Mouse (Mus musculus) frontal cortex, postnatal 36 days (tissue): ENCODE measurements around the gene Il2.

Experiments
- DNase-seq, 2 experiments: peaks; one replicate each; pipeline ENCODE4 v3.0.0; 2022; ENCODE audit warnings: low spot score in 2 of 2

Gene Il2

DNA sequence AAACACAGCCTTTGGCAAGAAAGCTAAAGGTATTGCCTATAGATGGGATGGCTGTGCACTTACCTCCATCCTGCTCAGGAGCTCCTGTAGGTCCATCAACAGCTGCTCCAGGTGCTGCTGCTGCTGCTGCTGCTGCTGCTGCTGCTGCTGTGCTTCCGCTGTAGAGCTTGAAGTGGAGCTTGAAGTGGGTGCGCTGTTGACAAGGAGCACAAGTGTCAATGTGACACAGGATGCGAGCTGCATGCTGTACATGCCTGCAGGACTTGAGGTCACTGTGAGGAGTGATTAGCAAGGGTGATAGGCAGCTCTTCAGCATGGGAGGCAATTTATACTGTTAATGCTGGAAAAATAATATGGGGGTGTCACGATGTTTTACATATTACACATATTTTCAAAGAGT, at the start of gene Il2:
Gene Il2 (minus strand): TSS at position 305 of the 400 bp plus-strand sequence.
- no peak for DNase-seq

DNA sequence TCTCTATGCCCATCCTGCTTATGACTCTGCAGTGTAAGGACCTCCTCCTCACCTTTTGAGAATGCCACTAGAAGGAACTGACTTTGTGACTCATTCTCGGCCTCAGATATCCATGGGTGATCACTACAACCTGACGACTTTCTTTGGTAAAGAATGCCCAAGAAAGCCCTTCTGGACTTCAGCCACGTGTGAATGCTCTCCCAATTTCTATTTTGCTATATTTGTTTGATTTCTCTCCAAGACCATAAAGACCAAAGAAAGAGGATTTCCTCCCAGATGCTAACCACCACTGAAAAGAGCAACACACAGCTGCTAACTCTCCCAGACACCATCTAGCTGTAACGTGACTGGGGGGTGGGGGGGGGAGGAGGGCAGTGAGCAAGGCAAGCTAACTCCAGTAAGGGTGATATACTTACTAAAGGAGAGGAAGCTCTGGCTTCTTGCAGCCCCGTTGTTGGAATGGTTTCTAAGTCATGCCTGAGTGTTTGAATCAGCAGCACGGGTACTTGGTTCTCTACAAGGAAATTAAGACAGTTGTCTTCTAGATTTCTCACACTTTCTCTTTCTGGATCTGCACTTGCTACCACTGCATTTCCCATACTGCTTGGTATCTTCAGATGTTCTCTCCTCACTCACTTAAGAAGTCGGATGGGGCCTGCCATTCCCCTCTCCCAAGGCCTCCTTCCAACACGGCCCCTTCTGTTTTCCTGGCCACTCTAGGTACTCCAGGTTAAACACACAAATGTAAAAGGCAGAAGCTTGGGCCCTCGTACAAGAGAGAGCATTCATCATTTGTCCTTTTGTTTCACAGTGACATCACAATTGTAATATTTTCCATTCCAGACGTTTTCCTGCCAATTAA, 49.2 kb upstream of the Il2 start:
- DNase-seq: no peak

GRCm38 (mm10) chr3:37173285-37173684, 47.5 kb upstream of the Il2 start:
- no peak for DNase-seq

- DNase-seq: no peak
These were observed 43.5 kb upstream of the Il2 start for GRCm38 (mm10) chr3:37169283-37169682.

- DNase-seq: no peak
These were observed 35.3 kb upstream of the Il2 start for GRCm38 (mm10) chr3:37161096-37161495.

DNA sequence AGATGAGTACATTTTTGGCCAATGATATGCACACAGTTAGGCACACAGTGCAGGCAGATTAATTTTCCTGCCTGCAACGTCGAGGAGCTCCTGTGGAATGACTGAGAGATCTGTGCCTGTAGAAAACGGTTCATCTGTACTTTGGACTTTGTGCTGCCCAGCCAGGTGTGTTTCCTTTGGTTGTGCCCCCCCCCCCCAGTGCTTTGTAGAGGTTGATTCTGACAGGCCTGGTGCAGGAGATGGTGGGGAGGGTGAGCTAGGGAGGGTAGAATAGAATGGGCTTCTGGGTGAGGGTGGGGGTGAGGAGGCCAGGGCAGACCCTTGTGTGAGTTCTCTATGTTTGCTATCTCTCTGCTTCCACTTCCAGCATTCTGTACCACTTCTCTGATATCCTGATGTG, 32.5 kb upstream of the Il2 start:
- no peak for DNase-seq

DNA sequence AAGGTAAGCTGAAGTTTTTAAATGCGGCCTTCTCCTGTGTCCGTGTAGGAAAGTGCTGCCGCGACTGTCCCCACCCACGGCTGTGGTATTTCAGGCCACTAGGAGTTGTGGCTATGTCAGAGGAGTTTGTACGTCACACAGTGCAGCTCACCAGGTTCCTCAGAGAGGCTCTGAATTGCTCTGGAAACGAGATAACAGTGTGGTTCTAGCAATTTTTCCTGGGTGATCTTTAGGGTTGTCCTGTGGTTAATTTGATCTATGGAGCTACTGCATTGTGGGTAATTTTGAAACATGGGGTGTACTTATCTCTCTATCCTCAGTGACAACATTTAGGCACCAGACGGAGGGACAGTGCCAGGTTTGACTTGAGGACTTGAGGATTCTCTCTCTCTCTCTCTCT, 31.3 kb upstream of the Il2 start:
- no peak for DNase-seq

DNA sequence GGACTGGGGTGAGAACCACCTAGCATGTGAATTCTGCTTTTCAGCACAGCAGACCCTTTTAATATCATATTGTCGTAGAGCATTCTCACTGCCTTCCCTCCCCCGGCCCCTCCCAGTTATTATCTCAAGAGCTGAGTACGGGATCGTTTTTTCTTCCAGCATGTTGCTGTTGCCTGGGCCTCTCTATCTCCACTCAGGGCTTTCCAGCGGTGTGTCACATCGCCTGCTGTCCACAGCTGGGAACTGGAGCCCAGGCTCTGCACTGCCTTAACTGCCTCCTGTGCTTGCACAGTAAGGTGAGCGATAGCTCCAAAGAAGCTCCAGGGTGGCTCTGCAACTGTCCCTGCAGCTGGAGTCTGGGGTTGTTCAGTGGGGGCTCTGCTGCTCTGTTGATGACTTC, 28.6 kb upstream of the Il2 start:
- no peak for DNase-seq

GRCm38 (mm10) chr3:37153004-37153403, 27.2 kb upstream of the Il2 start:
- DNase-seq: no peak

DNA sequence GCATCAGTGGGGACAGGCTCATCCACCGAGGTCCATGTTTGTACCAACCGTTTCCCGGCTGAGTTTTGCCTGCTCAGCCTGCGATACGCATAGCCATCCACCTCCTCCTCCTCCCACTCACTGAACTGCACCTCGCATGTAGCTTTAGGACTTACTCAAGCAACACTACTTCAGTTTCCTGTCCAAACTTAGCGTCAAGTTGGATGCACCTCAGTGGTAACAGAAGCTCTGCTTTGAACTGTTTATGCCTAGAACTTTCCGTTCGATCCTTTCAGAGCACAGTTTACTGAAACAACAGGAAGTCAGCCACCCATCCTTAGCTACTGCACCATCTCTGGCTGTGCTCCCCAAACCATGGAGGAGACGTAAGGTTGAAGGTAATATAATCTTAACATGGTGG, 26.5 kb upstream of the Il2 start:
- DNase-seq: no peak

DNA sequence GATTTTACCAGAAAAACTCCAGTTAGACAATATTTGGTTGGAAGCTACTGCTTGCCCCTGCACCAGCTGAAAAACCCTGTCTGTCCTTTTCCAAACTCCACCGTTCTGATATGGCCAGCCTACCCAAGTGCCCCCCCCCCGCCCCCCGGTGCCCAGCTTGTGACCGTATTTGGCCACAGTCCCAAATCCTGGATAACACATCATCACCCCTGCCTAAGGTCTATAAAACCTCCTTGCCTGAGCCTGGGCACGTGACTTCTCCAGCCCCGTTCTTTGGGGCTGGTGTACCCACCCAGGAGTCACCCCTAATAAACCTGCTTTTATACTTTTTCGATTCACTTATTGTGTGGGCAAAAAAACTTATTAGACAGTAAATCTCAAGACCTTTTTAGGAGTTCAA, 21.1 kb upstream of the Il2 start:
- DNase-seq: no peak

DNA sequence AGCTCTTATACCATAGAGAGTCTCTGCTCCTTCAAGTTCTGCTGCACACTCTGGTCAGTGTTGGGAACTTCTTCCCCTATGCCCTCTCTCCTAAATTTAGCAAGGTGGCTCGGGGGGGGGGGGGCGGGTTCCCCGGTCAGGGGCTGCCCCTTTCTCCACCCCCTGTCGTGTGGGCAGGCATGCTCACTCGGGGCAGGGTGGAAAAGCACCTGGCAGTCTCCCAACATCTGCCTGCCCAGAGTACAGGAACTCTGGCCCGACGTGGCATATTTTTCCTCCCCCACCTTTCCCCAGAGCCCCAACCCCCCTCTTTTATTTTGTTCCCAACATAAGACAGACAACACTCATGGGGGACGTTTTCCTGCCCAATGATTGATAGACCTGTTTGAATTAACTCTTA, 20.6 kb upstream of the Il2 start:
- DNase-seq: no peak

- no peak for DNase-seq
These were observed 19.2 kb upstream of the Il2 start for GRCm38 (mm10) chr3:37144979-37145378.

GRCm38 (mm10) chr3:37141827-37142226, 16.1 kb upstream of the Il2 start:
- no peak for DNase-seq

- DNase-seq: no peak
These were observed 14.6 kb upstream of the Il2 start for GRCm38 (mm10) chr3:37140168-37140906.

GRCm38 (mm10) chr3:37139192-37139591, 13.4 kb upstream of the Il2 start:
- DNase-seq: no peak

DNA sequence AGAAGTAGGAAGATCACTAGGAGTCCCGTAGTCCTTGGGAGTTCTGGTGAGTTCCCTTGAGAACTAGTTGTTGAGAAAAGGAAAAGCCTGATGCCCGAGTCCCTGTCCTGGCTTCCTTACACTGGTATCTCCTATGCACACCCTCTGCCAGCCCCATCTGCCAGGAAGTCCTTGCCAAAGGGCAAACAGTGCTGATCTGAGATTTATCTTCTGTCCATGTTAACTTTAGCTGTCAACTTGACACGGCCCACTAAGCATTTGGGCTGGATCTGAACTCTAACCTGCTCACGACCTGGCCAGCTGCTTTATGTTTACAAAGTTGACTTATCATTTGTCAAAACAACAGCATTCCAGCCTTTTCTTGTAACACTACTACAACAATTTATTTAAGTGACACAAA, 11.5 kb upstream of the Il2 start:
- DNase-seq: no peak

- no peak for DNase-seq
These were observed 3.3 kb upstream of the Il2 start for GRCm38 (mm10) chr3:37129063-37129462.

DNA sequence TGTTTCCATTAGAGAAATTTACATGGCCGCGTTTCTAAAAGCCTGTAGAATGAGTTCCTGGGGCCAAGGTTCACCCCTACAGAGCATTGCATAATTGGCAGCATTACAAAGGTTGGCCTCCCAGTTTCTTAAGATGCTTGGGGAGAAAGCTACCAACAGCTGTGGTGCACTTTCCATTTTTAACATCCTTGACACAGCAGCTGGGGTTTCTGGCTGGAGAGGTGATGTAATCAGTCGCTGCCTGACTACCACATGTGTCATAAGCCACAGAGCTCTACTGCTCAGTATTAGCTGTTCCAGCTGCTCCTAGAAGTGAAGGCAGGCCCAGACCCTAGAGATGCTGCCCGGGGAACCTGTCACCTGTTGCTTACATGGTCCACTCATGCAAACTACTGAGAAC, 2.5 kb upstream of the Il2 start:
- DNase-seq: no peak

DNA sequence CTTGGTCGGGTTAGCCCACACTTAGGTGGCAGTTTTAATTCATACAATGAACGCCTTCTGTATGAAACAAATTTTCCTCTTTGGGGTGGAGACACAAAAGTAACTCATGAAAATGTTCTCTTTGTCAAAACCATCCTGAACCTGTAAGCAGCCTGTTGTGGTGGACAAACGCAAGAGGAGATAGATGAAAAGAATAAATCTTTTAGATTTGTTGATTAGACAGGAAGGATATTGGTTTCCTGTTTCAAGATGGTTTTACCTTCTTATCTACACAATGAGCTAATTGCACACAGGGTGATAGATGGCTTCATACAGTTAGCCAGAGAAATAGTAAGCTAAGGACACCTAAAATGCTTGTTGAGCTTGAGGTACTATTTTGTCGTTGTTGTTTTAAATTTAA, 403 bp upstream of the Il2 start:
- no peak for DNase-seq

DNA sequence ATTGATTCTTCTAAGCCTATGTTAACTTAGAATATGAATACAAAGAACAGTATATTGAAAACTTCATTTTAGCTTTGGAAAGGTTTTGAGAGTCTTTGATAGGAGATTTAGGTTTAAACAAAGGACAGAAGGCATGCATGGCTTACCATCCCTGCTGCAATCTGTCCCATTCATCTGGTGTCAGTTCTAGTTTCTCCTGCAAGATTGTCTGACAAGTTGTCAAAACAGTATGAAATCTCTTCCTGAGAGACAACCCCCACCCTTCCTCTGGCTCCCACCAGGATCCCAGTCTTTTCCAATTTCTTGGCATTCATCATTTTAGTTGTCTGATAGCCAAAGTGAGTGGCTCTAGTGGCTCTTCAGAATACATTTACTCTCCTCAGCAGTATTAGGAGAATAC, 35.0 kb downstream of the Il2 start:
- no peak for DNase-seq

DNA sequence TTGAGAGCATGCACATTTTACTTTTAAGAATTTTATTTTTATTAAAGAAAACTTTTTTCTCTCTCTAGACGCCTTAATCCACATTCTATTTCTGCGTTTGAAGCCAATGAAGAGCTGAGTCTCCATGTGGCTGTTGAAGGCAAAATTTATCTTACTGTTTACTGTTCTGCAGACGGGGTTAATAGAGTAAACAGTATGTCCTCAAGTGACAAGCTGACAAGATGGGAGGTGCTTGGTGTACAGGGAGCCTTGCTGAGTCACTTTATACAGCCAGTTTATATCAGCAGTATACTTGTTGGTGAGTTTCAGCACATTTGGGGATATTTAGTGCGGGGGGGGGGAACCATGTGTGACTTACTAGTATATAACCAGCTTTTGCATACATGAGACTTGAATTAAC, 40.9 kb downstream of the Il2 start:
- no peak for DNase-seq

GRCm38 (mm10) chr3:37073211-37073610, 52.5 kb downstream of the Il2 start:
- DNase-seq: peak in 1 of 2 experiments; percentile 14
